Mouse (Mus musculus) small intestine, adult 2 months (tissue): ENCODE results near the gene Col11a2. TPM values are rescaled to one million over a fixed set of nuclear protein-coding genes. Genes with fewer than 3 reads are reported as not detected.
A peak's percentile ranks its signal among the peaks of the same experiment; 100 is the strongest.

Experiments used
- H3K27ac ChIP-seq: fragments of 200-500 bp; 2 replicates; pipeline ENCODE4 v1.5.1; 2012; ENCODE audit warnings: low read depth, low read length, control low read depth, inconsistent platforms; ENCODE audit not compliant: insufficient read depth
- H3K27me3 ChIP-seq: fragments of 200-500 bp; 2 replicates; pipeline ENCODE4 v1.6.1; 2012; ENCODE audit warnings: mild to moderate bottlenecking, moderate library complexity, low read length, inconsistent platforms; ENCODE audit not compliant: control insufficient read depth, insufficient read depth
- H3K36me3 ChIP-seq: fragments of 200-500 bp; 2 replicates; pipeline ENCODE4 v1.6.1; 2012; ENCODE audit warnings: mild to moderate bottlenecking, low read length, control low read depth, inconsistent platforms; ENCODE audit not compliant: control insufficient read depth, insufficient read depth
- H3K4me1 ChIP-seq: fragments of 200-500 bp; 2 replicates; pipeline ENCODE4 v1.6.1; 2012; ENCODE audit warnings: low read length, inconsistent platforms, mixed read lengths; ENCODE audit not compliant: control insufficient read depth, insufficient read depth, insufficient read length
- H3K4me3 ChIP-seq: fragments of 200-500 bp; 2 replicates; pipeline ENCODE4 v1.5.1; 2012; ENCODE audit warnings: low read depth, mild to moderate bottlenecking, control low read depth, inconsistent platforms, low read length, moderate library complexity
- CTCF ChIP-seq: fragments of 200-500 bp; IDR thresholded peaks from 2 replicates; pipeline ENCODE4 v1.5.1; 2012; ENCODE audit warnings: low read depth, mild to moderate bottlenecking, control low read depth, inconsistent platforms, low read length, moderate library complexity, mixed read lengths; ENCODE audit not compliant: insufficient replicate concordance, insufficient read length; ENCODE audit errors: extremely low read depth
- POLR2A ChIP-seq: fragments of 200-500 bp; IDR thresholded peaks from 2 replicates; pipeline ENCODE4 v1.6.1; 2012; ENCODE audit warnings: low read depth, mild to moderate bottlenecking, control low read depth, inconsistent platforms, low read length, moderate library complexity
- WGBS: fragments of 180-500 bp; shearing (Covaris S2); methylation state at CpG from one replicate; pipeline ENCODE4 v1.1.7; 2018; 5-methylcytosine and 5-hydroxymethylcytosine counted together
- polyA plus RNA-seq: library from polyadenylated mRNA; depleted of rRNA; stranded (reverse); fragments of >200 nt; gene quantifications from 2 replicates; pipeline ENCODE4 v1.2.3, GENCODE M21; 2012

Gene Col11a2
- polyA plus RNA-seq, 1 experiment = 0.90 TPM

DNA sequence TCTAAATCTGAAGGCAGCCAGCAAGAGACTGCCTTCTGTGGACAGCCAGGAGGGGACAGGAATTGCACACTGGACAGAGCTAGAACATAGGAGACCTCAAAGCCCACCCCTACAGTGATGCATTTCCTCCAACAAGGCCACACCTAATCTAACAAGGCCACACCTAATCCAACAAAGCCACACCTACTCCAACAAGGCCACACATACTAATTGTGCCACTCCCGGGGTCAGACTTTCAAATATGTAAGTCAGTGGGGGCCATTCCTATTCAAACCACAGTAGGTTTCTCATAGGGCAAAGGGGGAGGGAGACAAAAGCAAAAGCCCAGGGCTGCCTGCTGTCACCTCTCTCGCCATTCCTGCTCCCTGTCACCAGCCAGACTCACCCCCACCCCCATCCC, 48.1 kb downstream of the Col11a2 start:
- TF ChIP-seq POLR2A = no peak
- no peak for TF ChIP-seq CTCF
- Histone ChIP-seq H3K4me3 (no peak overlapping the region), H3K36me3 (no peaks in the 10 kb centered on the region), H3K27ac (no peak overlapping the region), H3K4me1 (0 out of 2 replicates have a peak, but pooled peaks cover 2% of the 10 kb centered on the region), H3K27me3 (no peaks in the 10 kb centered on the region; the same call in 1 of the 2 replicates)
- WGBS = 45% methylated on average over 2 of the region's 2 CpGs

DNA sequence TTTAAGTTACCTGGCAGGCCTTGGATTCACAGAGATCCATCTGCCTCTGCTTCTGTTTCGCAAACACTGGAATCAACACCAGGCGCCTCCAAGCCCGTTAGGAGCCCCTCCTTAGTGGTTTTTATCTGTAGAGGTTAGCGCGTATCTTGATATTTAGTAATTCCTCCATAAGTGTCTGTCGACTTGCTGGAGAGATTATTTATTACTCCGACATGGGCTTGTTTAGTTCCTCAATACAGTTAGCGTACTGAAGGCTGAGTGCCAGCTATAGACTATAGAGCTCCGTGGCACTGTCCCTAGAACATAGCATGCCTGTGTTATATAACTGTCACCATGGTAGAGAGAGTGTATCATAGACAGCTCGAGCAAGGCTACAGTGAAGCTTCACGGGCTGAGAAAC, 48.9 kb downstream of the Col11a2 start:
- Histone ChIP-seq H3K36me3 (no peaks in the 10 kb centered on the region), H3K4me3 (no peak overlapping the region), H3K4me1 (0 out of 2 replicates have a peak, but pooled peaks cover 2% of the 10 kb centered on the region), H3K27me3 (no peaks in the 10 kb centered on the region; the same call in 1 of the 2 replicates), H3K27ac (no peak overlapping the region)
- no peak for TF ChIP-seq CTCF
- TF ChIP-seq POLR2A = no peak
- WGBS = 55% methylated on average over 11 of the region's 11 CpGs

DNA sequence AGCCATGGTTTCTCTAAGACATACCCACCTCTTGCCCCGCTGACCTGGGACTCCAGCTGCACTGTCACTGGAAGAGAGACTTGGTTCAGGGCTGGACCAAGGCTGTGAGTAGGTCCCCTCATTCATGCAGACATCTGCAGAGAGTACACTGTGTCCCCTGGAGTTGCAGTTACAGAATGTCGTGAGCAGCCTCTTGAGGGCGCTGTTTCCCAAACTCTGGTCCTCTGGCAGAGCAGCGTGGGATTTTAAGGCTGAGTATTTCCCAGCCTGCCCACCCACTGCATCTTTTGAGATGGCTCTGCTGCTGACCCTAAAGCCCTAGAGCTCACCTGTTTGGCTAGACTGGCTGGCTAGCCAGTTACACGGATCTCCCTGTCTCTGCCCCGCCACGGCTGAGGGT, 51.7 kb downstream of the Col11a2 start:
- H3K4me3 ChIP-seq = no peak overlapping the region
- 59% methylated on average over 7 of the region's 7 CpGs for WGBS
- H3K27me3 ChIP-seq = no peaks in the 10 kb centered on the region
- peak; percentile 32; the same call in 1 of the 2 replicates for TF ChIP-seq CTCF
- no peak for TF ChIP-seq POLR2A
- H3K4me1 ChIP-seq = peaks cover 3% of the 10 kb centered on the region; the same call in 1 of the 2 replicates
- no peaks in the 10 kb centered on the region for H3K36me3 ChIP-seq
- no peak overlapping the region for H3K27ac ChIP-seq

DNA sequence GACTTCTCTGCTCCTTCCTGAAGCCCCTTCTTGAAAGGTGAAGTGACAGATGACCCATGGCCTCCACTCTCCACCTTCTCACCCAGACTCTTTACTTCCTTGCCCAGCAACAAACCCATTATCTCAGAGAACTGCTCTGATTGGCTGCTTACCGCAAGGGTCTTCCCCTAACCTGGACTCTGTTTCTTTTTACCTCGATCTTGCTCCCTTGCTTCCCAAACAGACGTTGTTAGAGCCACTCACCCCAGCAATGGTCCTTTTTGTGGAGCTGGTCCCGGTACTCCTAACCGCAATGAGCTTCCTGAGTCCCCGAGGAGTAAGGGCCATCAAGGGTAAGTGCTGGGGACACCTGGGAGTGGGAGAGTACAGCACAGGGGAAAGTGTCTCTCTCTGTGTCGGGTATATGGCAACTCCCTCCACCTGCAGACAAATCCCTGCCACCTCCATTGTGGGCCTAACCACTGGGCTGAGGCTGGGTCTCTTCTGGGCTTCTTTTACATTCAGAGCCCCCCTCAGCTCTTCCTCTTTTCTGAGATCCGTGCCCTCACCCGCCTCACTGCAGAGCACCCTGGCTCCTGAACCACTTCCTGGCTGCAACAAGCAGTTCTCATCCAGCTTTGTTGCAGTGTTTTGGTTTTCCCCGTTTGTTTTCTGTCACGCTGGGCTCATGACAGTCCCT, 53.1 kb downstream of the Col11a2 start, which contains the start of gene H2-Oa:
Gene H2-Oa, plus strand, starts transcription at position 144 of the 679 bp plus-strand sequence.
- Histone ChIP-seq H3K27me3 (no peaks in the 10 kb centered on the region), H3K4me1 (peaks cover 7% of the 10 kb centered on the region; the same call in 1 of the 2 replicates), H3K4me3 (peak within 1 kb of the TSS; percentile 40), H3K36me3 (no peaks in the 10 kb centered on the region), H3K27ac (peak within 1 kb of the TSS; percentile 44)
- 37% methylated on average over 11 of the region's 11 CpGs for WGBS
- TF ChIP-seq CTCF (no peak), POLR2A (no peak)

DNA sequence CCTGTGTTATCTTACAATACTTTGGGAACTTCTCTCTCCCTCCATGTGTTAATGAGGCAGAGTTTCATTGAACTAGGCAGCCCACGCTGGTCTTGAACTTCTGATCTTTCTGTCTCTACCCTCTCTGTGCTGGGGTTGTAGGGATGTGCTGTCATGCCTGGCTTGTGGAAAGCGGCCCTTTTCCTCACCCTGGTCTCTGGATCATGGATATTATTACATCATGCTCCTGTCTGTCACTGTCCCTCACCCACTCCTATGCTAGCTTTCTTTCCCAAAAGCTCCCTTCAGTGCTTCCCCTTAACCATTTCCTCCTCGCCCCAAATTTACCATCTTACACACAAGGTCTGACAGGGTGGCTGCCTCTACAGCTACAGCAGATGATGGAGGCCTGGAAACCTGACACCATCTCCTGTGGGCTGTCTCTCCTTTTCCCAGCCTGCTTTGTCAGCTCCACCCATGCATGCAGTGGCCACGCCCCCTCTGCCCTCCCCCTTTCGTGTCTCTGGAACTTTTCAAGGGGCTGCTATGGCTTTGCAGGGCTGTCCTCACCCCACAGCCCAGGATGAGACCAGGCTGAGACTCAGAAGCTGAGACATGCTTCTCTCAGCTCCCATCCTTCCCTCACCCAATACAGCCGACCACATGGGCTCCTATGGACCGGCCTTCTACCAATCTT, 54.1 kb downstream of the Col11a2 start:
- Histone ChIP-seq H3K27ac (no peak overlapping the region), H3K4me1 (peaks cover 8% of the 10 kb centered on the region; the same call in 1 of the 2 replicates), H3K4me3 (no peak overlapping the region), H3K27me3 (no peaks in the 10 kb centered on the region), H3K36me3 (no peaks in the 10 kb centered on the region)
- TF ChIP-seq POLR2A (no peak), CTCF (no peak)
- WGBS = 41% methylated on average over 7 of the region's 7 CpGs

DNA sequence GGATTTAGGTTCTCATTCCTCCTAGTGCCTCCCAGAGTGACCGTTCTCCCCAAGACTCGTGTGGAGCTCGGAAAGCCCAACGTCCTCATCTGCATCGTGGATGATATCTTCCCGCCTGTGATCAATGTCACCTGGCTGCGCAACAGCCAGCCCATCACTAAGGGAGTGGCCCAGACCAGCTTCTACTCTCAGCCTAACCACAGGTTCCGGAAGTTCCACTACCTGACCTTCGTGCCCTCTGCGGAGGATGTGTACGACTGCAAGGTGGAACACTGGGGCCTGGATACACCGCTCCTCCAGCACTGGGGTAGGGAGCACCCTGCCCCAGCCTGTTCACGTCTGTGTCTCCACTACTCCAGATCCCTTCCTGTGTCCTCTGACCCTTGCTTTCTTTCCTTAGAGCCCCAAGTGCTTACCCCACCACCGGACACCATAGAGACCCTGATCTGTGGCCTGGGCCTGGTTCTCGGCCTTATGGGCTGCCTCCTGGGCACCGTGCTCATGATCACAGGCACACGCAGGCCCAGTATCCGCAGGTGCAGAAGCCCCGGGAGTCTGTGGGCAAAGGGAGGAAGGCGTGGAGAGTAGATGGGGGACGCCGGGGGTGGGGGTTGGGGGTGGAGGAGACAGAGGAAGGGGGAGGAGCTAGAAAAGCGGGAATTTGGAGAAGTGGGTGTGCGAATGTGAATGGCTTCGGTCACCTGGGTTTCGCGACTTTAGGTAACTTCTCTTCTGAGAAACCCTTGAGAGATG, 55.2 kb downstream of the Col11a2 start:
- WGBS = 83% methylated on average over 27 of the region's 27 CpGs
- peaks cover 16% of the 10 kb centered on the region; the same call in 1 of the 2 replicates for H3K4me1 ChIP-seq
- no peaks in the 10 kb centered on the region for H3K27me3 ChIP-seq
- no peak overlapping the region for H3K27ac ChIP-seq
- H3K36me3 ChIP-seq = no peaks in the 10 kb centered on the region
- no peak for TF ChIP-seq CTCF
- no peak for TF ChIP-seq POLR2A
- 0 out of 2 replicates have a peak overlapping the region, but pooled peaks have one; percentile 3 for H3K4me3 ChIP-seq
